Mouse (Mus musculus) regulatory T cell (primary cell): ENCODE results near the gene Fsd1.

Experiments used
- in situ Hi-C: fragments of 300-600 bp; cut with MboI, MseI; formaldehyde crosslinking; loops from one replicate; pipeline ENCODE4 v1.15.1; 2025; ENCODE audit warnings: high pct_unique_total_duplicates

Fsd1 gene

GRCm38 (mm10) chr17:56008356-56009087, 22.2 kb downstream of the Fsd1 start:
- in situ Hi-C loops: loop anchor here (5.0 kb wide), 2 partner anchors 1384 to 1866 kb away; no protein-coding TSS in a partner anchor

- in situ Hi-C loops: loop anchor here (5.0 kb wide), 2 partner anchors 1383 to 1867 kb away; no protein-coding TSS in a partner anchor
Observed at GRCm38 (mm10) chr17:56009088-56009961, 23.0 kb downstream of the Fsd1 start.

- in situ Hi-C loops: loop anchor here (5.0 kb wide), 2 partner anchors 1382 to 1868 kb away; no protein-coding TSS in a partner anchor
Observed at GRCm38 (mm10) chr17:56009962-56010240, 23.6 kb downstream of the Fsd1 start.

GRCm38 (mm10) chr17:56010255-56010654, 23.9 kb downstream of the Fsd1 start:
- in situ Hi-C loops: no loop called here

- in situ Hi-C loops: no loop called here
Observed at GRCm38 (mm10) chr17:56010681-56011080, 24.4 kb downstream of the Fsd1 start.

- in situ Hi-C loops: no loop called here
Observed at GRCm38 (mm10) chr17:56011441-56011840, 25.1 kb downstream of the Fsd1 start.

- in situ Hi-C loops: loop anchor here (5.0 kb wide), 1 partner anchor 48 kb away; no protein-coding TSS in a partner anchor
Observed at GRCm38 (mm10) chr17:56015293-56015692, 29.0 kb downstream of the Fsd1 start.

- in situ Hi-C loops: loop anchor here (5.0 kb wide), 1 partner anchor 49 kb away; no protein-coding TSS in a partner anchor
Observed at GRCm38 (mm10) chr17:56016382-56016781, 30.1 kb downstream of the Fsd1 start.

- in situ Hi-C loops: loop anchor here (5.0 kb wide), 1 partner anchor 50 kb away; no protein-coding TSS in a partner anchor
Observed at GRCm38 (mm10) chr17:56016793-56017785, 30.8 kb downstream of the Fsd1 start.

GRCm38 (mm10) chr17:56017848-56018247, 31.5 kb downstream of the Fsd1 start:
- in situ Hi-C loops: loop anchor here (5.0 kb wide), 1 partner anchor 51 kb away; no protein-coding TSS in a partner anchor

GRCm38 (mm10) chr17:56018347-56019131, 32.2 kb downstream of the Fsd1 start:
- in situ Hi-C loops: loop anchor here (5.0 kb wide), 1 partner anchor 51 kb away; no protein-coding TSS in a partner anchor

- in situ Hi-C loops: no loop called here
Observed at GRCm38 (mm10) chr17:56020400-56021084, 34.2 kb downstream of the Fsd1 start.

GRCm38 (mm10) chr17:56021161-56021910, 35.0 kb downstream of the Fsd1 start:
- in situ Hi-C loops: no loop called here

- in situ Hi-C loops: no loop called here
Observed at GRCm38 (mm10) chr17:56022131-56022988, 36.1 kb downstream of the Fsd1 start.

GRCm38 (mm10) chr17:56022989-56023290, 36.6 kb downstream of the Fsd1 start:
- in situ Hi-C loops: no loop called here

GRCm38 (mm10) chr17:56023386-56023785, 37.1 kb downstream of the Fsd1 start:
- in situ Hi-C loops: no loop called here

- in situ Hi-C loops: no loop called here
Observed at GRCm38 (mm10) chr17:56024476-56024875, 38.2 kb downstream of the Fsd1 start.

GRCm38 (mm10) chr17:56024931-56025330, 38.6 kb downstream of the Fsd1 start:
- in situ Hi-C loops: loop anchor here (25.0 kb wide), 1 partner anchor 1262 kb away; the partner anchor contains the start of gene Vav1
